Mouse (Mus musculus): ENCODE data around the gene Fig4. TPM values are rescaled to one million over a fixed set of nuclear protein-coding genes. Genes with fewer than 3 reads are reported as not detected.

Fig4 gene
- polyA plus RNA-seq, 1 experiment from 2014 or later: 13.2 TPM

GRCm38 (mm10) chr10:41250749-41251065 lies 52.4 kb downstream of the Fig4 start:
- Histone ChIP-seq H3K4me2 (no peak overlapping the region), H3K9me3 (replicated peaks) (no peaks in the 10 kb centered on the region), H3K4me1 (peaks cover 34% of the 10 kb centered on the region), H3K27ac (no peak overlapping the region), H3K36me3 (peaks cover 12% of the 10 kb centered on the region), H3K27me3 (replicated peaks) (no peaks in the 10 kb centered on the region), H3K4me3 (no peak overlapping the region), H3K9ac (no peak overlapping the region)
- ATAC-seq: no peak
- 78% methylated on average over 5 of the region's 5 CpGs for WGBS (ENCODE audit: insufficient replicate concordance)

GRCm38 (mm10) chr10:41250045-41250748 lies 52.9 kb downstream of the Fig4 start:
- no peak overlapping the region for H3K9ac ChIP-seq
- no peak overlapping the region for H3K4me3 ChIP-seq
- WGBS (ENCODE audit: insufficient replicate concordance): 80% methylated on average over 8 of the region's 8 CpGs
- peak overlapping the region; percentile 60 for H3K27ac ChIP-seq
- no peak overlapping the region for H3K4me2 ChIP-seq
- no peak for ATAC-seq
- no peaks in the 10 kb centered on the region for H3K9me3 ChIP-seq (replicated peaks)
- no peaks in the 10 kb centered on the region for H3K27me3 ChIP-seq (replicated peaks)
- H3K36me3 ChIP-seq: peaks cover 12% of the 10 kb centered on the region
- peaks cover 36% of the 10 kb centered on the region for H3K4me1 ChIP-seq

- peaks cover 12% of the 10 kb centered on the region for H3K36me3 ChIP-seq
- no peak overlapping the region for H3K4me2 ChIP-seq
- 76% methylated on average over 8 of the region's 8 CpGs for WGBS (ENCODE audit: insufficient replicate concordance)
- H3K27ac ChIP-seq: peak overlapping the region; percentile 60
- peaks cover 42% of the 10 kb centered on the region for H3K4me1 ChIP-seq
- H3K9me3 ChIP-seq (replicated peaks): no peaks in the 10 kb centered on the region
- no peaks in the 10 kb centered on the region for H3K27me3 ChIP-seq (replicated peaks)
- H3K9ac ChIP-seq: no peak overlapping the region
- peak; percentile 73 for ATAC-seq
- no peak overlapping the region for H3K4me3 ChIP-seq
Observed at GRCm38 (mm10) chr10:41249006-41249659, 53.9 kb downstream of the Fig4 start.

GRCm38 (mm10) chr10:41247800-41248473 lies 55.1 kb downstream of the Fig4 start:
- H3K9me3 ChIP-seq (replicated peaks): no peaks in the 10 kb centered on the region
- peak; percentile 77 for ATAC-seq
- H3K4me3 ChIP-seq: no peak overlapping the region
- no peak overlapping the region for H3K9ac ChIP-seq
- peaks cover 46% of the 10 kb centered on the region for H3K4me1 ChIP-seq
- peaks cover 11% of the 10 kb centered on the region for H3K36me3 ChIP-seq
- H3K27me3 ChIP-seq (replicated peaks): no peaks in the 10 kb centered on the region
- H3K27ac ChIP-seq: peak overlapping the region; percentile 60; the same call in 1 of the 2 replicates
- 54% methylated on average over 5 of the region's 5 CpGs for WGBS (ENCODE audit: insufficient replicate concordance)
- no peak overlapping the region for H3K4me2 ChIP-seq

- no peaks in the 10 kb centered on the region for H3K9me3 ChIP-seq (replicated peaks)
- no peak overlapping the region for H3K4me3 ChIP-seq
- 81% methylated on average over 5 of the region's 5 CpGs for WGBS (ENCODE audit: insufficient replicate concordance)
- H3K36me3 ChIP-seq: peaks cover 7% of the 10 kb centered on the region; the same call in 1 of the 2 replicates
- no peak for ATAC-seq
- H3K4me2 ChIP-seq: no peak overlapping the region
- no peak overlapping the region for H3K9ac ChIP-seq
- H3K4me1 ChIP-seq: peaks cover 56% of the 10 kb centered on the region
- H3K27me3 ChIP-seq (replicated peaks): no peaks in the 10 kb centered on the region
- no peak overlapping the region for H3K27ac ChIP-seq
Observed at GRCm38 (mm10) chr10:41246111-41246510, 56.9 kb downstream of the Fig4 start.

- Histone ChIP-seq H3K27ac (peak overlapping the region; percentile 36; the same call in 1 of the 2 replicates), H3K9ac (no peak overlapping the region), H3K9me3 (replicated peaks) (no peaks in the 10 kb centered on the region), H3K4me1 (peaks cover 60% of the 10 kb centered on the region), H3K36me3 (peaks cover 5% of the 10 kb centered on the region; the same call in 1 of the 2 replicates), H3K4me3 (no peak overlapping the region), H3K4me2 (no peak overlapping the region), H3K27me3 (replicated peaks) (no peaks in the 10 kb centered on the region)
- 78% methylated on average over 6 of the region's 6 CpGs for WGBS (ENCODE audit: insufficient replicate concordance)
- ATAC-seq: no peak
Observed at GRCm38 (mm10) chr10:41245477-41245876, 57.6 kb downstream of the Fig4 start.

- no peaks in the 10 kb centered on the region for H3K9me3 ChIP-seq (replicated peaks)
- ATAC-seq: no peak
- WGBS (ENCODE audit: insufficient replicate concordance): 89% methylated on average over 6 of the region's 6 CpGs
- H3K4me1 ChIP-seq: peaks cover 60% of the 10 kb centered on the region
- no peak overlapping the region for H3K9ac ChIP-seq
- peak overlapping the region; percentile 36; the same call in 1 of the 2 replicates for H3K27ac ChIP-seq
- H3K4me3 ChIP-seq: no peak overlapping the region
- peaks cover 7% of the 10 kb centered on the region; the same call in 1 of the 2 replicates for H3K36me3 ChIP-seq
- H3K4me2 ChIP-seq: no peak overlapping the region
- no peaks in the 10 kb centered on the region for H3K27me3 ChIP-seq (replicated peaks)
Observed at GRCm38 (mm10) chr10:41245028-41245427, 58.0 kb downstream of the Fig4 start.

- H3K4me2 ChIP-seq: no peak overlapping the region
- H3K9ac ChIP-seq: no peak overlapping the region
- no peak overlapping the region for H3K4me3 ChIP-seq
- no peaks in the 10 kb centered on the region for H3K27me3 ChIP-seq (replicated peaks)
- ATAC-seq: no peak
- H3K27ac ChIP-seq: no peak overlapping the region
- peaks cover 13% of the 10 kb centered on the region; the same call in 1 of the 2 replicates for H3K36me3 ChIP-seq
- 87% methylated on average over 6 of the region's 6 CpGs for whole genome bisulfite sequencing (ENCODE audit: insufficient replicate concordance)
- H3K9me3 ChIP-seq (replicated peaks): no peaks in the 10 kb centered on the region
- peaks cover 50% of the 10 kb centered on the region for H3K4me1 ChIP-seq
Observed at GRCm38 (mm10) chr10:41243930-41244329, 59.1 kb downstream of the Fig4 start.

- Histone ChIP-seq H3K27ac (peak overlapping the region; percentile 74), H3K9ac (no peak overlapping the region; the same call in 1 of the 2 replicates), H3K4me3 (no peak overlapping the region), H3K9me3 (replicated peaks) (no peaks in the 10 kb centered on the region), H3K27me3 (replicated peaks) (no peaks in the 10 kb centered on the region), H3K4me2 (no peak overlapping the region), H3K36me3 (peaks cover 13% of the 10 kb centered on the region; the same call in 1 of the 2 replicates), H3K4me1 (peaks cover 40% of the 10 kb centered on the region)
- 76% methylated on average over 6 of the region's 6 CpGs for WGBS (ENCODE audit: insufficient replicate concordance)
- peak; percentile 73 for ATAC-seq
Observed at GRCm38 (mm10) chr10:41241558-41242242, 61.4 kb downstream of the Fig4 start.

- no peak overlapping the region for H3K4me2 ChIP-seq
- no peak overlapping the region for H3K4me3 ChIP-seq
- H3K27ac ChIP-seq: peak overlapping the region; percentile 74
- H3K36me3 ChIP-seq: peaks cover 13% of the 10 kb centered on the region; the same call in 1 of the 2 replicates
- ATAC-seq: peak; percentile 69
- H3K27me3 ChIP-seq (replicated peaks): no peaks in the 10 kb centered on the region
- no peaks in the 10 kb centered on the region for H3K9me3 ChIP-seq (replicated peaks)
- H3K9ac ChIP-seq: no peak overlapping the region
- 64% methylated on average over 7 of the region's 7 CpGs for WGBS (ENCODE audit: insufficient replicate concordance)
- H3K4me1 ChIP-seq: peaks cover 41% of the 10 kb centered on the region
Observed at GRCm38 (mm10) chr10:41241080-41241479, 62.0 kb downstream of the Fig4 start.

- H3K36me3 ChIP-seq: 0 out of 2 replicates have a peak, but pooled peaks cover 8% of the 10 kb centered on the region
- no peaks in the 10 kb centered on the region for H3K9me3 ChIP-seq (replicated peaks)
- 41% methylated on average over 2 of the region's 2 CpGs for WGBS (ENCODE audit: insufficient replicate concordance)
- H3K4me3 ChIP-seq: no peak overlapping the region
- H3K9ac ChIP-seq: peak overlapping the region; percentile 51; the same call in 1 of the 2 replicates
- H3K4me2 ChIP-seq: peak overlapping the region; percentile 33; the same call in 1 of the 2 replicates
- H3K4me1 ChIP-seq: peaks cover 42% of the 10 kb centered on the region
- peak; percentile 90 for ATAC-seq
- peak overlapping the region; percentile 81 for H3K27ac ChIP-seq
- H3K27me3 ChIP-seq (replicated peaks): no peaks in the 10 kb centered on the region
Observed at GRCm38 (mm10) chr10:41236020-41236419, 67.0 kb downstream of the Fig4 start.

Measured in liver, embryonic 12.5 days (tissue).